Mouse (Mus musculus) CH12.LX (cell line): ENCODE results near the gene Rrp12. TPM values are rescaled to one million over a fixed set of nuclear protein-coding genes. Genes with fewer than 3 reads are reported as not detected.

Source experiments
- DNase-seq: peaks from one replicate; pipeline ENCODE4 v3.0.0-alpha.2; 2013; ENCODE audit errors: extremely low read depth
- H3K27ac ChIP-seq: 2 replicates; pipeline ENCODE4 v1.5.1; 2012; ENCODE audit warnings: low read depth, mild to moderate bottlenecking, control low read depth, moderate library complexity; ENCODE audit not compliant: insufficient read depth
- H3K27me3 ChIP-seq: replicated peaks from 2 replicates; pipeline ENCODE3; 2012; ENCODE audit warnings: inconsistent platforms
- H3K36me3 ChIP-seq, 2 experiments: replicated peaks in 1 of 2; 2 replicates each; pipeline versions ENCODE3 to v1.6.1; 2012; ENCODE audit warnings: inconsistent platforms in 1 of 2, low read length in 1 of 2, mild to moderate bottlenecking in 1 of 2, mixed read lengths in 1 of 2, moderate library complexity in 1 of 2; ENCODE audit not compliant: control insufficient read depth in 1 of 2, insufficient read depth in 1 of 2
- H3K4me1 ChIP-seq, 2 experiments: 2 replicates each; pipeline ENCODE4 v1.6.1; 2012; ENCODE audit warnings: inconsistent platforms in 1 of 2, moderate library complexity in 1 of 2; ENCODE audit not compliant: insufficient read depth in 2 of 2, control insufficient read depth in 1 of 2
- H3K4me2 ChIP-seq: 2 replicates; pipeline ENCODE4 v1.6.1; 2012; ENCODE audit warnings: low read depth, mild to moderate bottlenecking, control low read depth; ENCODE audit not compliant: poor library complexity, insufficient read depth, severe bottlenecking
- H3K4me3 ChIP-seq, 3 experiments: fragments of 150-350 bp in 1 of 3; sonication (generic) in 1 of 3; replicated peaks in 1 of 3; 2 replicates each; pipeline versions ENCODE3 to v1.5.1; 2011 to 2012; ENCODE audit warnings: low read depth in 2 of 3, low read length in 2 of 3, mild to moderate bottlenecking in 2 of 3, moderate library complexity in 2 of 3, control low read depth in 1 of 3, improper control_type of control experiment in 1 of 3, inconsistent platforms in 1 of 3, mixed read lengths in 1 of 3; ENCODE audit not compliant: poor library complexity in 1 of 3
- H3K79me2 ChIP-seq: replicated peaks from 2 replicates; pipeline ENCODE4 v1.6.1; 2012; ENCODE audit warnings: mild to moderate bottlenecking, moderate library complexity; ENCODE audit not compliant: control insufficient read depth, poor library complexity, insufficient read depth, severe bottlenecking; ENCODE audit errors: extremely low read depth
- H3K9ac ChIP-seq: 2 replicates; pipeline ENCODE4 v1.6.1; 2012; ENCODE audit warnings: low read depth, mild to moderate bottlenecking, control low read depth, moderate library complexity; ENCODE audit not compliant: insufficient read depth
- H3K9me3 ChIP-seq: replicated peaks from 2 replicates; pipeline ENCODE3; 2012; ENCODE audit warnings: low read length, inconsistent platforms, mixed read lengths
- BHLHE40 ChIP-seq: IDR thresholded peaks from 2 replicates; pipeline ENCODE4 v1.6.1; 2011; ENCODE audit warnings: mild to moderate bottlenecking, low read depth, low read length, improper control_type of control experiment
- CTCF ChIP-seq, 2 experiments: IDR thresholded peaks in 1 of 2; conservative IDR thresholded peaks in 1 of 2; 2 replicates each; pipeline ENCODE4 v1.5.1; 2011 to 2012; ENCODE audit warnings: low read depth in 2 of 2, low read length in 2 of 2, improper control_type of control experiment in 1 of 2, inconsistent platforms in 1 of 2, mild to moderate bottlenecking in 1 of 2, moderate library complexity in 1 of 2
- E2F4 ChIP-seq: IDR thresholded peaks from 2 replicates; pipeline ENCODE4 v1.6.1; 2011; ENCODE audit warnings: low read depth, low read length, improper control_type of control experiment; ENCODE audit not compliant: insufficient replicate concordance
- ELF1 ChIP-seq: IDR thresholded peaks from 2 replicates; pipeline ENCODE4 v1.6.1; 2014; ENCODE audit warnings: low read depth, mild to moderate bottlenecking, inconsistent platforms, low read length, improper control_type of control experiment
- ETS1 ChIP-seq: conservative IDR thresholded peaks from 2 replicates; pipeline ENCODE4 v1.6.1; 2012; ENCODE audit warnings: low read depth, mild to moderate bottlenecking, inconsistent platforms, low read length, improper control_type of control experiment, moderate library complexity
- JUN ChIP-seq: IDR thresholded peaks from 2 replicates; pipeline ENCODE4 v1.6.1; 2011; ENCODE audit warnings: low read depth, mild to moderate bottlenecking, low read length, improper control_type of control experiment, moderate library complexity; ENCODE audit not compliant: insufficient read depth
- JUND ChIP-seq: conservative IDR thresholded peaks from 2 replicates; pipeline ENCODE4 v1.6.1; 2011; ENCODE audit warnings: low read depth, low read length, improper control_type of control experiment
- MAX ChIP-seq: IDR thresholded peaks from 2 replicates; pipeline ENCODE4 v1.6.1; 2011; ENCODE audit warnings: low read length, improper control_type of control experiment
- MXI1 ChIP-seq: IDR thresholded peaks from 2 replicates; pipeline ENCODE4 v1.6.1; 2011; ENCODE audit warnings: mild to moderate bottlenecking, low read depth, low read length, improper control_type of control experiment
- MYC ChIP-seq: IDR thresholded peaks from 2 replicates; pipeline ENCODE4 v1.6.1; 2011; ENCODE audit warnings: low read depth, mild to moderate bottlenecking, improper control_type of control experiment, low read length
- NELFE ChIP-seq: IDR thresholded peaks from 2 replicates; pipeline ENCODE4 v1.6.1; 2011; ENCODE audit warnings: low read depth, low read length, improper control_type of control experiment
- POLR2A ChIP-seq: IDR thresholded peaks from 2 replicates; pipeline ENCODE4 v1.6.1; 2011; ENCODE audit warnings: low read depth, mild to moderate bottlenecking, improper control_type of control experiment, low read length
- RCOR1 ChIP-seq: conservative IDR thresholded peaks from 2 replicates; pipeline ENCODE4 v1.6.1; 2012; ENCODE audit warnings: low read depth, mild to moderate bottlenecking, inconsistent platforms, low read length, improper control_type of control experiment
- SIN3A ChIP-seq: IDR thresholded peaks from 2 replicates; pipeline ENCODE4 v1.6.1; 2012; ENCODE audit warnings: low read length, improper control_type of control experiment, inconsistent platforms
- TBP ChIP-seq: conservative IDR thresholded peaks from 2 replicates; pipeline ENCODE4 v1.6.1; 2011; ENCODE audit warnings: low read depth, low read length, improper control_type of control experiment
- TCF12 ChIP-seq: IDR thresholded peaks from 2 replicates; pipeline ENCODE4 v1.6.1; 2014; ENCODE audit warnings: low read depth, mild to moderate bottlenecking, inconsistent platforms, low read length, improper control_type of control experiment
- UBTF ChIP-seq: IDR thresholded peaks from 2 replicates; pipeline ENCODE4 v1.6.1; 2012; ENCODE audit warnings: low read depth, mild to moderate bottlenecking, inconsistent platforms, low read length, improper control_type of control experiment, moderate library complexity
- ZC3H11A ChIP-seq: IDR thresholded peaks from 2 replicates; pipeline ENCODE4 v1.6.1; 2012; ENCODE audit warnings: low read depth, mild to moderate bottlenecking, inconsistent platforms, low read length, improper control_type of control experiment
- ZMIZ1 ChIP-seq: IDR thresholded peaks from 2 replicates; pipeline ENCODE4 v1.6.1; 2012; ENCODE audit warnings: low read depth, mild to moderate bottlenecking, inconsistent platforms, low read length, improper control_type of control experiment
- ZNF384 ChIP-seq: IDR thresholded peaks from 2 replicates; pipeline ENCODE4 v1.6.1; 2012; ENCODE audit warnings: low read depth, low read length, improper control_type of control experiment, inconsistent platforms
- dilution Hi-C: fragments of 300-500 bp; cut with MboI; formaldehyde crosslinking; loops from 2 replicates; pipeline ENCODE4 v1.14.3; 2020; ENCODE audit warnings: low sequenced_read_pairs; ENCODE audit not compliant: extremely low pct_unique_long_range_greater_than_20kb, extremely low pct_ligation_motif_present
- in situ Hi-C: fragments of 300-500 bp; cut with MboI; formaldehyde crosslinking; loops from 3 replicates; pipeline ENCODE4 v1.14.3; 2019; ENCODE audit warnings: low sequenced_read_pairs, low pct_ligation_motif_present, low pct_unique_long_range_greater_than_20kb, mixed read lengths
- polyA plus RNA-seq: library from polyadenylated mRNA; unstranded; fragments of >175 nt; gene quantifications from 2 replicates; pipeline ENCODE4 v1.2.1, GENCODE M21; 2012; ENCODE audit warnings: low read depth; ENCODE audit not compliant: insufficient read length
- total RNA-seq, 2 experiments: library from RNA; depleted of rRNA; stranded (reverse); fragments of 300-350 nt in 1 of 2; fragments of >200 nt in 1 of 2; gene quantifications; 2 replicates each; pipeline ENCODE4 v1.2.3; 2012 to 2014

Rrp12 gene
- total and polyA plus RNA-seq, 3 experiments = 20.1 to 64.3 (median 42.5) TPM

DNA sequence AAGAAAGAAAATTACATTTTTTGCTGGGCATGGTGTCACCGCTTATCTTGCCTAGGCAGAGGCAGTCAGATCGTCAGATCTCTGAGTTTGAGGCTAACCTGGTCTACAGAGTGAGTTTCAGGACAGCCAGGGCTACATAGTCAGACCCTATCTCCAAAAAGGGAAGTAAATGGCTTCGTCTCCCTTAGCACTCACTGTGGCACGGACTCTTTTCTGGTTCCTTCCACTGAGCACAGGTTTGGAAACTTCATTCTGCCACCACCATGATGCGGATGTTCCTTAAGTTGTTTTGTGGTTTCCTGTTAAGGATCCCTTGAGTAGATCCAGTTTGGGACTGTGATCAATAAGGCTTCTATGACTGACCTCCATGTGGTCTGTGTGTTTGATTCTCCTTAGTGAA, 71.0 kb downstream of the Rrp12 start:
- H3K4me2 ChIP-seq = no peak overlapping the region
- no peak overlapping the region for H3K27ac ChIP-seq
- in situ Hi-C loops (no loop called here), dilution Hi-C loops (no loop called here)
- no peak overlapping the region for H3K4me3 ChIP-seq
- no peaks in the 10 kb centered on the region for H3K9me3 ChIP-seq
- TF ChIP-seq JUN (no peak), ZMIZ1 (no peak)
- H3K79me2 ChIP-seq = no peaks in the 10 kb centered on the region
- no peaks in the 10 kb centered on the region for H3K36me3 ChIP-seq
- no peak overlapping the region for H3K9ac ChIP-seq
- peaks cover 0 to 7% of the 10 kb centered on the region in 2 experiments; a peak in 2 of 4 replicates for H3K4me1 ChIP-seq
- H3K27me3 ChIP-seq = peaks cover 2% of the 10 kb centered on the region
- no peak for DNase-seq

- Histone ChIP-seq H3K36me3 (no peaks in the 10 kb centered on the region), H3K9me3 (no peaks in the 10 kb centered on the region), H3K9ac (no peak overlapping the region), H3K4me2 (no peak overlapping the region), H3K27ac (no peak overlapping the region), H3K4me1 (peaks cover 4 to 31% of the 10 kb centered on the region in 2 experiments; a peak in 3 of 4 replicates), H3K27me3 (no peaks in the 10 kb centered on the region), H3K79me2 (no peaks in the 10 kb centered on the region), H3K4me3 (no peak overlapping the region)
- dilution Hi-C loops (no loop called here), in situ Hi-C loops (no loop called here)
- TF ChIP-seq BHLHE40 (no peak), NELFE (no peak), TCF12 (no peak), E2F4 (no peak), JUN (no peak), ZNF384 (no peak), ZMIZ1 (no peak), MXI1 (no peak), RCOR1 (no peak), JUND (no peak), CTCF (conservative IDR thresholded peaks at IDR 0.05 in 1 of 2, IDR thresholded peaks at IDR 0.05 in 1 of 2; ENCODE audit: low read depth in 2 of 2, low read length in 2 of 2) (no peak), TBP (no peak), POLR2A (no peak), ELF1 (no peak), MAX (no peak), UBTF (no peak), ZC3H11A (no peak), MYC (no peak), ETS1 (no peak), SIN3A (no peak)
- no peak for DNase-seq
Measured at GRCm38 (mm10) chr19:41822589-41822988, 73.4 kb downstream of the Rrp12 start.
